Mouse (Mus musculus) kidney, postnatal 0 days (tissue): ENCODE measurements around the gene Coq7. TPM values are rescaled to one million over a fixed set of nuclear protein-coding genes. Genes with fewer than 3 reads are reported as not detected.

Source experiments
- ATAC-seq: fragments of 200-750 bp; cut with Nextera tagmentation; replicated peaks from 2 replicates; pipeline ENCODE4 v1.8.0; 2017; ENCODE audit warnings: low read depth, moderate number of reproducible peaks, moderate TSS enrichment, moderate library complexity; ENCODE audit not compliant: low FRiP score
- DNase-seq: peaks from one replicate; pipeline ENCODE4 v3.0.0-alpha.2; 2016; ENCODE audit warnings: low spot score
- H3K27ac ChIP-seq: fragments of 300-500 bp; sonication (generic); 2 replicates; pipeline ENCODE4 v1.5.1; 2014; ENCODE audit warnings: mild to moderate bottlenecking
- H3K27me3 ChIP-seq: fragments of 300-500 bp; sonication (generic); 2 replicates; pipeline ENCODE4 v1.6.1; 2014; ENCODE audit warnings: low read length, mixed read lengths; ENCODE audit not compliant: insufficient read depth
- H3K36me3 ChIP-seq: fragments of 300-500 bp; sonication (generic); 2 replicates; pipeline ENCODE4 v1.6.1; 2014; ENCODE audit warnings: low read length, mixed read lengths; ENCODE audit not compliant: insufficient read depth
- H3K4me1 ChIP-seq: fragments of 300-500 bp; sonication (generic); replicated peaks from 2 replicates; pipeline ENCODE4 v1.6.1; 2014; ENCODE audit warnings: antibody characterized with exemption, low read length, mixed read lengths; ENCODE audit not compliant: insufficient read depth
- H3K4me2 ChIP-seq: fragments of 300-500 bp; sonication (generic); 2 replicates; pipeline ENCODE4 v1.6.1; 2014; ENCODE audit warnings: mild to moderate bottlenecking, low read length, moderate library complexity, mixed read lengths
- H3K4me3 ChIP-seq: fragments of 300-500 bp; sonication (generic); replicated peaks from 2 replicates; pipeline ENCODE4 v1.5.1; 2014; ENCODE audit warnings: low read depth, low read length
- H3K9ac ChIP-seq: fragments of 300-500 bp; sonication (generic); 2 replicates; pipeline ENCODE4 v1.6.1; 2014; ENCODE audit warnings: low read depth, low read length
- H3K9me3 ChIP-seq: fragments of 300-500 bp; sonication (generic); replicated peaks from 2 replicates; pipeline ENCODE4 v1.6.1; 2016; ENCODE audit warnings: low read length, inconsistent platforms, mixed read lengths
- CTCF ChIP-seq: IDR thresholded peaks from 2 replicates; pipeline ENCODE4 v1.5.1; 2016; ENCODE audit warnings: antibody characterized with exemption, low read depth, mild to moderate bottlenecking, moderate library complexity
- WGBS: fragments of 180-500 bp; shearing (Covaris S2); extraction: QIAGEN DNeasy Blood & Tissue Kit; methylation state at CpG from one replicate; pipeline ENCODE4 v1.1.7; 2014; 5-methylcytosine and 5-hydroxymethylcytosine counted together
- polyA plus RNA-seq: library from polyadenylated mRNA; unstranded; fragments of >200 nt; fragmentation: Nextera tagmentation; extraction: Ambion mirVana; gene quantifications from 2 replicates; pipeline ENCODE4 v1.2.1, GENCODE M21; 2015

Gene Coq7
- polyA plus RNA-seq, 1 experiment from 2014 or later: 168 TPM

GRCm38 (mm10) chr7:118490666-118491430, 42.3 kb downstream of the Coq7 start:
- peak overlapping the region; percentile 93 for H3K27ac ChIP-seq
- H3K4me3 ChIP-seq: peak overlapping the region; percentile 70
- H3K9me3 ChIP-seq: no peaks in the 10 kb centered on the region
- no peaks in the 10 kb centered on the region for H3K36me3 ChIP-seq
- H3K4me1 ChIP-seq: peaks cover 9% of the 10 kb centered on the region; the same call in 1 of the 2 replicates
- H3K4me2 ChIP-seq: peak overlapping the region; percentile 76
- WGBS: 5% methylated on average over 66 of the region's 67 CpGs
- TF ChIP-seq CTCF: peak; percentile 42; the same call in 1 of the 2 replicates
- H3K27me3 ChIP-seq: no peaks in the 10 kb centered on the region
- ATAC-seq (peak; percentile 33), DNase-seq (no peak)
- H3K9ac ChIP-seq: peak overlapping the region; percentile 90

GRCm38 (mm10) chr7:118489706-118490665, 43.2 kb downstream of the Coq7 start:
- Histone ChIP-seq H3K36me3 (no peaks in the 10 kb centered on the region), H3K4me3 (peak overlapping the region; percentile 70), H3K9ac (peak overlapping the region; percentile 90; the same call in 1 of the 2 replicates), H3K9me3 (no peaks in the 10 kb centered on the region), H3K27me3 (no peaks in the 10 kb centered on the region), H3K4me1 (peaks cover 9% of the 10 kb centered on the region; the same call in 1 of the 2 replicates), H3K27ac (no peak overlapping the region), H3K4me2 (peak overlapping the region; percentile 76)
- no peak for DNase-seq
- peak; percentile 19; the same call in 1 of the 2 replicates for ATAC-seq
- TF ChIP-seq CTCF: no peak
- 47% methylated on average over 57 of the region's 57 CpGs for WGBS

- ATAC-seq (no peak), DNase-seq (peak; percentile 38)
- H3K4me2 ChIP-seq: peak overlapping the region; percentile 9
- no peak overlapping the region for H3K9ac ChIP-seq
- H3K27me3 ChIP-seq: no peaks in the 10 kb centered on the region
- H3K4me3 ChIP-seq: no peak overlapping the region
- 40% methylated on average over 8 of the region's 8 CpGs for WGBS
- no peak for TF ChIP-seq CTCF
- no peaks in the 10 kb centered on the region for H3K9me3 ChIP-seq
- no peak overlapping the region for H3K27ac ChIP-seq
- peaks cover 9% of the 10 kb centered on the region; the same call in 1 of the 2 replicates for H3K4me1 ChIP-seq
- H3K36me3 ChIP-seq: no peaks in the 10 kb centered on the region
These were observed 45.0 kb downstream of the Coq7 start for GRCm38 (mm10) chr7:118488060-118488664.

- ATAC-seq (no peak), DNase-seq (no peak)
- no peaks in the 10 kb centered on the region for H3K36me3 ChIP-seq
- no peak for TF ChIP-seq CTCF
- H3K4me2 ChIP-seq: no peak overlapping the region
- no peak overlapping the region for H3K9ac ChIP-seq
- H3K27me3 ChIP-seq: no peaks in the 10 kb centered on the region
- H3K4me3 ChIP-seq: no peak overlapping the region
- H3K4me1 ChIP-seq: peaks cover 9% of the 10 kb centered on the region; the same call in 1 of the 2 replicates
- no peak overlapping the region for H3K27ac ChIP-seq
- no peaks in the 10 kb centered on the region for H3K9me3 ChIP-seq
- WGBS: 70% methylated on average over 5 of the region's 5 CpGs
These were observed 46.2 kb downstream of the Coq7 start for GRCm38 (mm10) chr7:118486917-118487316.

- H3K4me2 ChIP-seq: no peak overlapping the region
- H3K36me3 ChIP-seq: no peaks in the 10 kb centered on the region
- no peak overlapping the region for H3K27ac ChIP-seq
- no peaks in the 10 kb centered on the region for H3K27me3 ChIP-seq
- no peak for TF ChIP-seq CTCF
- WGBS: 71% methylated on average over 1 of the region's 1 CpGs
- H3K4me1 ChIP-seq: peaks cover 9% of the 10 kb centered on the region; the same call in 1 of the 2 replicates
- H3K4me3 ChIP-seq: no peak overlapping the region
- DNase-seq (no peak), ATAC-seq (no peak)
- no peak overlapping the region for H3K9ac ChIP-seq
- no peaks in the 10 kb centered on the region for H3K9me3 ChIP-seq
These were observed 49.2 kb downstream of the Coq7 start for GRCm38 (mm10) chr7:118483996-118484395.

GRCm38 (mm10) chr7:118482001-118482400, 51.2 kb downstream of the Coq7 start:
- Histone ChIP-seq H3K4me3 (no peak overlapping the region), H3K27me3 (no peaks in the 10 kb centered on the region), H3K27ac (no peak overlapping the region), H3K4me2 (no peak overlapping the region), H3K36me3 (no peaks in the 10 kb centered on the region), H3K9me3 (no peaks in the 10 kb centered on the region), H3K9ac (no peak overlapping the region), H3K4me1 (peaks cover 9% of the 10 kb centered on the region; the same call in 1 of the 2 replicates)
- 85% methylated on average over 2 of the region's 2 CpGs for WGBS
- TF ChIP-seq CTCF: no peak
- ATAC-seq: no peak
- DNase-seq: no peak
